Mouse (Mus musculus) heart, embryonic 11.5 days (tissue): ENCODE data around the gene Rasd1. TPM values are rescaled to one million over a fixed set of nuclear protein-coding genes. Genes with fewer than 3 reads are reported as not detected.

Source experiments
- ATAC-seq: fragments of 200-750 bp; cut with Nextera tagmentation; replicated peaks from 2 replicates; pipeline ENCODE4 v1.8.0; 2017; ENCODE audit warnings: moderate library complexity; ENCODE audit not compliant: insufficient number of reproducible peaks, low FRiP score, low TSS enrichment
- H3K27ac ChIP-seq: fragments of 300-500 bp; sonication (generic); 2 replicates; pipeline ENCODE4 v1.5.1; 2014; ENCODE audit warnings: mild to moderate bottlenecking, low read depth, low read length
- H3K27me3 ChIP-seq: fragments of 300-500 bp; sonication (generic); 2 replicates; pipeline ENCODE4 v1.6.1; 2014; ENCODE audit warnings: mild to moderate bottlenecking, low read length, mixed read lengths; ENCODE audit not compliant: control insufficient read depth, insufficient read depth
- H3K36me3 ChIP-seq: fragments of 300-500 bp; sonication (generic); 2 replicates; pipeline ENCODE4 v1.6.1; 2014; ENCODE audit warnings: mild to moderate bottlenecking, low read length, moderate library complexity, mixed read lengths; ENCODE audit not compliant: control insufficient read depth, insufficient read depth
- H3K4me1 ChIP-seq: fragments of 300-500 bp; sonication (generic); 2 replicates; pipeline ENCODE4 v1.6.1; 2014; ENCODE audit warnings: low read length; ENCODE audit not compliant: control insufficient read depth, insufficient read depth
- H3K4me2 ChIP-seq: fragments of 300-500 bp; sonication (generic); 2 replicates; pipeline ENCODE4 v1.6.1; 2014; ENCODE audit warnings: mild to moderate bottlenecking, moderate library complexity
- H3K4me3 ChIP-seq: fragments of 300-500 bp; sonication (generic); 2 replicates; pipeline ENCODE4 v1.5.1; 2014; ENCODE audit warnings: low read depth, low read length
- H3K9ac ChIP-seq: fragments of 300-500 bp; sonication (generic); 2 replicates; pipeline ENCODE4 v1.6.1; 2014; ENCODE audit warnings: mild to moderate bottlenecking, low read depth, low read length, moderate library complexity
- H3K9me3 ChIP-seq: fragments of 300-500 bp; sonication (generic); replicated peaks from 2 replicates; pipeline ENCODE4 v1.6.1; 2016; ENCODE audit warnings: low read length; ENCODE audit not compliant: control insufficient read depth
- WGBS: fragments of 180-500 bp; shearing (Covaris S2); extraction: QIAGEN DNeasy Blood & Tissue Kit; methylation state at CpG from one replicate; pipeline ENCODE4 v1.1.7; 2014; ENCODE audit not compliant: insufficient replicate concordance; 5-methylcytosine and 5-hydroxymethylcytosine counted together
- polyA plus RNA-seq: library from polyadenylated mRNA; unstranded; fragments of >200 nt; fragmentation: Nextera tagmentation; extraction: Ambion mirVana; gene quantifications from 2 replicates; pipeline ENCODE4 v1.2.1, GENCODE M21; 2014

The Rasd1 gene
- polyA plus RNA-seq, 1 experiment from 2014 or later: 12.0 TPM

DNA sequence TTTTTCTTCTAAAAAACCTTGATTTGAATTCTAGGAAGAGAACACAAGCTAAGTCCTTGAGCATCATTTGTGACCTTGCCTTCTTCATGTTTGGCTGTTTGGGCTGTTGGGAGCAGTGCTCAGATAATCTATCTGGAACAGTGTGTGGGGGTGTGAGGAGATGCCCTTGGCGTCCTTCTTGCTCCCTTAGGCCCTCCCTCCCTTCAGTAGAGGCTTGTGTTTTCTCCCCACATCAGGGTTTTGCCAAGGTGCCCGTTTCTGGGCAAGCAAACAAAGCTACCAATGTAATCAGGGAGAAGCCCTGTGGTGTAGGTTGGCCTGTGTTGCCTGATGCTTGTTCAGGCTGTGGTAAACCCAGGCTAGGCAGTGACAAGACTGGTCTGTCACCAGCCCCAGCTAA is 27.1 kb downstream of the Rasd1 start:
- ATAC-seq: no peak
- 42% methylated on average over 2 of the region's 2 CpGs for WGBS

GRCm38 (mm10) chr11:59937023-59937422 is 27.7 kb downstream of the Rasd1 start:
- no peak for ATAC-seq
- no peaks in the 10 kb centered on the region for H3K36me3 ChIP-seq
- no peak overlapping the region for H3K4me3 ChIP-seq
- H3K27me3 ChIP-seq: no peaks in the 10 kb centered on the region
- no peak overlapping the region for H3K9ac ChIP-seq
- no peaks in the 10 kb centered on the region for H3K9me3 ChIP-seq
- WGBS: 83% methylated on average over 3 of the region's 3 CpGs
- H3K27ac ChIP-seq: no peak overlapping the region
- no peak overlapping the region for H3K4me2 ChIP-seq
- H3K4me1 ChIP-seq: peaks cover 15% of the 10 kb centered on the region; the same call in 1 of the 2 replicates

More for the DNA sequence above, 27.1 kb downstream of the Rasd1 start:
- Histone ChIP-seq H3K4me2 (no peak overlapping the region), H3K27ac (no peak overlapping the region), H3K27me3 (0 out of 2 replicates have a peak, but pooled peaks cover 2% of the 10 kb centered on the region), H3K4me1 (peaks cover 15% of the 10 kb centered on the region; the same call in 1 of the 2 replicates), H3K36me3 (no peaks in the 10 kb centered on the region), H3K9me3 (no peaks in the 10 kb centered on the region), H3K4me3 (no peak overlapping the region), H3K9ac (no peak overlapping the region)

- no peaks in the 10 kb centered on the region for H3K27me3 ChIP-seq
- 53% methylated on average over 12 of the region's 12 CpGs for WGBS
- no peak overlapping the region for H3K4me3 ChIP-seq
- no peaks in the 10 kb centered on the region for H3K36me3 ChIP-seq
- H3K9me3 ChIP-seq: no peaks in the 10 kb centered on the region
- ATAC-seq: no peak
- H3K27ac ChIP-seq: no peak overlapping the region
- no peak overlapping the region for H3K4me2 ChIP-seq
- peaks cover 9% of the 10 kb centered on the region; the same call in 1 of the 2 replicates for H3K4me1 ChIP-seq
- 0 out of 2 replicates have a peak overlapping the region, but pooled peaks have one; percentile 40 for H3K9ac ChIP-seq
These were observed 30.8 kb downstream of the Rasd1 start for GRCm38 (mm10) chr11:59933943-59934342.

GRCm38 (mm10) chr11:59932560-59933337 is 32.0 kb downstream of the Rasd1 start:
- no peak overlapping the region for H3K27ac ChIP-seq
- H3K4me2 ChIP-seq: no peak overlapping the region
- WGBS: 63% methylated on average over 9 of the region's 9 CpGs
- H3K4me3 ChIP-seq: no peak overlapping the region
- no peak overlapping the region for H3K9ac ChIP-seq
- H3K9me3 ChIP-seq: no peaks in the 10 kb centered on the region
- H3K36me3 ChIP-seq: no peaks in the 10 kb centered on the region
- peaks cover 9% of the 10 kb centered on the region; the same call in 1 of the 2 replicates for H3K4me1 ChIP-seq
- H3K27me3 ChIP-seq: no peaks in the 10 kb centered on the region
- no peak for ATAC-seq

- no peak overlapping the region for H3K27ac ChIP-seq
- H3K4me3 ChIP-seq: no peak overlapping the region
- H3K4me2 ChIP-seq: no peak overlapping the region
- no peak for ATAC-seq
- H3K9ac ChIP-seq: no peak overlapping the region
- WGBS: 60% methylated on average over 4 of the region's 4 CpGs
- H3K36me3 ChIP-seq: no peaks in the 10 kb centered on the region
- no peaks in the 10 kb centered on the region for H3K27me3 ChIP-seq
- H3K9me3 ChIP-seq: no peaks in the 10 kb centered on the region
- peaks cover 9% of the 10 kb centered on the region; the same call in 1 of the 2 replicates for H3K4me1 ChIP-seq
These were observed 34.7 kb downstream of the Rasd1 start for GRCm38 (mm10) chr11:59930031-59930430.

GRCm38 (mm10) chr11:59921265-59921664 is 43.5 kb downstream of the Rasd1 start:
- Histone ChIP-seq H3K4me3 (no peak overlapping the region), H3K27me3 (no peaks in the 10 kb centered on the region), H3K9ac (no peak overlapping the region), H3K36me3 (no peaks in the 10 kb centered on the region), H3K9me3 (no peaks in the 10 kb centered on the region), H3K4me1 (peaks cover 10% of the 10 kb centered on the region; the same call in 1 of the 2 replicates), H3K27ac (no peak overlapping the region), H3K4me2 (peak overlapping the region; percentile 14; the same call in 1 of the 2 replicates)
- ATAC-seq: 0 out of 2 replicates have a peak, but pooled peaks have one; percentile 18
- 18% methylated on average over 7 of the region's 7 CpGs for WGBS

- H3K4me1 ChIP-seq: peaks cover 10% of the 10 kb centered on the region; the same call in 1 of the 2 replicates
- H3K9ac ChIP-seq: no peak overlapping the region
- 58% methylated on average over 5 of the region's 5 CpGs for WGBS
- no peak for ATAC-seq
- no peaks in the 10 kb centered on the region for H3K27me3 ChIP-seq
- no peak overlapping the region for H3K27ac ChIP-seq
- H3K36me3 ChIP-seq: no peaks in the 10 kb centered on the region
- no peak overlapping the region for H3K4me2 ChIP-seq
- no peaks in the 10 kb centered on the region for H3K9me3 ChIP-seq
- H3K4me3 ChIP-seq: no peak overlapping the region
These were observed 44.4 kb downstream of the Rasd1 start for GRCm38 (mm10) chr11:59920331-59920730.

- Histone ChIP-seq H3K4me1 (peaks cover 10% of the 10 kb centered on the region; the same call in 1 of the 2 replicates), H3K4me2 (no peak overlapping the region), H3K27ac (no peak overlapping the region), H3K27me3 (no peaks in the 10 kb centered on the region), H3K9ac (no peak overlapping the region), H3K4me3 (no peak overlapping the region), H3K9me3 (no peaks in the 10 kb centered on the region), H3K36me3 (no peaks in the 10 kb centered on the region)
- WGBS: 45% methylated on average over 3 of the region's 3 CpGs
- no peak for ATAC-seq
These were observed 45.3 kb downstream of the Rasd1 start for GRCm38 (mm10) chr11:59919401-59919800.
